Mouse (Mus musculus) urinary bladder, adult 2 months (tissue): ENCODE data around the gene Nt5c1b. TPM values are rescaled to one million over a fixed set of nuclear protein-coding genes. Genes with fewer than 3 reads are reported as not detected.
A peak's percentile ranks its signal among the peaks of the same experiment; 100 is the strongest.

Experiments used
- DNase-seq: peaks from one replicate; pipeline ENCODE4 v3.0.0; 2022; ENCODE audit warnings: low spot score
- polyA plus RNA-seq: library from polyadenylated mRNA; depleted of rRNA; stranded (reverse); fragments of >200 nt; gene quantifications from 2 replicates; pipeline ENCODE4 v1.2.3, GENCODE M21; 2012; rRNA removed

The Nt5c1b gene
- polyA plus RNA-seq = not detected in 2 replicates

DNA sequence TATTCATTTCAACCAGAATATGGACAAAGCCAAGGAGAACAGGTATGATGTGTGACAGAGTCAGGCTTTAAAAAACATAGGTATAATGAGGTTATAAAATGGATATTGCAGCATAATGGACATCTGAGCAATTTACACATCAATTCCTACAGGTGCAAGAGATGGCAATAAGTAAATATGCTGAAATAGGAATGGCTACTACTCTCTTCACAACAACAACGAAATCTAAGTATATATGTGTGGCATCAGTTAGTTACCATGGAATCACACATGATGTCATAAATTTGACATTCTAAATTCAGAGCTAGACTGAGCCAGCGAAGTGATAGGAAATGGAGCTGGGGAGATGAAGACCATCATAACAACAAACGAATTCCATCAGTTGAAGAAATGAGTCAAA lies at the start of gene Nt5c1b:
Gene Nt5c1b (plus strand): TSS at position 301 of the 400 bp plus-strand sequence.
- DNase-seq = no peak

- no peak for DNase-seq
Measured at GRCm38 (mm10) chr12:10327651-10328050, 42.1 kb upstream of the Nt5c1b start.

- DNase-seq = no peak
Measured at GRCm38 (mm10) chr12:10329460-10329859, 40.3 kb upstream of the Nt5c1b start.

DNA sequence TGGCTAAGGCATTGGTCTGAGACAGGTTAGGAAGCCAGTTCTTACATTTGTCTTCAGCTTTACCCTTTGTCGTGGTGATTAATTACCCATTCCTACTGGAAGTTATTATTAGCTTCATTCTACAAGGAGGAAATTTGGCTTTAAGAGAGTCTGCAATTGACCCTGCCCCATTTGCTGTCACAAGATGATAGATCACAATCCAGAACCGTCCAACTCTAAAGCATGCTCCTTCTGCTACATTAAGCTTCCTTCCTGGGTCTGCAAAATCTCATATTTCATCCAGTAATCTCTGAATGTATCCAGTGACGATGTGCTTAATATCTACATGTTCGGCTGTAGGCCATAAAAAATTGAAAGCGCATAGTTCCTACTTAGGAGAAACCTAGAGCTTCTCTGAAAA lies 29.2 kb upstream of the Nt5c1b start:
- no peak for DNase-seq

DNA sequence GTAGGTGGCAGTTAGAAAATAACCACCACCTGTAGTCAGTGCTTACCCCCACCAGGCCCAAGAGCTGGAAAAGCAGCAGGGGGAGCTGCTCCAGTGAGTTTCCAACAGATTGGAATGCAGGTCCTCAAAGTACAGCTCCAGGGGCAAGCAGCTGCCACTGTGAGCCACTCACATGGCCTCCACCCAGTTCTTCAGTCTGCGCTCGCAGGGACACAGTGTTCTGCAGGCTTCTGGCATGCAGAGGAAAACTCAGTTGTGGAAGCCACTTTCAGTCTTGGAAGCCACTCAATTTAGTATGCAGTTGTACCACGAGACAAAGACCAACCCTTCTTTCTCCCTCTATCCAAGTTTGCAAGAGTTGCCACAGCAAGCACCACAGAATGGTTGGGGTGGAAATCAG lies 19.1 kb upstream of the Nt5c1b start:
- DNase-seq = no peak

DNA sequence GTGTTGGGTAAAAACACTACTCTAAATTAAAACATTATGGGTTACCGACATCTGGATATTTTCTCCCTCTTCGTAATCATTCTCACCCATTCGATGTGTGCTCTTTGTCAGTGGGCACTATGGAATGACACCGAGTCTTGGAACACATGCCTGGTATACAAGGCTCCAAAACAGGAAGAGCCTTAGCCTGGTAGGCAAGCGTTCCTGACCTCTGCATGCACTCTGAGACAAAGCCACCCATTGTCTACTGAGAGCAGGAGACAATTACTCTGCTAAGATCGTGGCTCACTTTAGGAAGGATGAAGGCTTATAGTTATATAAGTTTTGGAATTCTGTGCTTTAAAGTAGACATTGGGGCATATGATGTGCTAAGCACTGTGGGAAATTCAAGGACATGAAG lies 12.0 kb upstream of the Nt5c1b start:
- DNase-seq = no peak

DNA sequence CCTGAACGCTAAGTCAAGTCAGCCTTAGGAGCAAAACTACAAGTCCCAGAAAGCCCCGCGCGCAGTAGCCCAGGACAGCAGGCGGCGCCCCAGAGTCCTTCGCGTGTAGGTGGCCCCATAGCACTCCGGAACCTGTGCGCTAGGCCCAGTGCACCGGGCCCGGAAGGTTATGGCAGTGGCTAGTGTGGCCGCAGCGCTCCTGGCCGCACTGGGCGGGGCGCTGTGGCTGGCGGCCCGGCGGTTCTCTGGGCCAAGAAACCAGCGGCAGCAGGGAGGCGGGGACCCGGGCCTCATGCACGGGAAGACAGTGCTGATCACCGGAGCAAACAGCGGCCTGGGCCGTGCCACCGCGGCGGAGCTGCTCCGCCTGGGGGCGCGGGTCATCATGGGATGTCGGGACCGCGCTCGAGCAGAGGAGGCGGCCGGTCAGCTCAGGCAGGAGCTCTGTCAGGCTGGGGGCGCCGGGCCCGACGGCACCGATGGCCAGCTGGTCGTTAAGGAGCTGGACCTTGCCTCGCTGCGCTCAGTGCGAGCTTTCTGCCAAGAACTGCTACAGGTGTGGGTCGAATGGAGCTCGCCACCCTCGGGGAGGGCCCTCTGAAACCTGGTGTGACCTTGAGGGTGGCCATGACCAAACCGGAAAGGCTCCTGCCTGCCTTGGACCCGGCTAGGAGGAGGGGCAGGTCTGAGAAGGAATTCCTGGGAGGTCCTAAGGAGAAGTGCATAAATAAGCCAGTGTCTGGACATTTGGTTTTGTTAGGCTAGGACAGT lies 21.1 kb downstream of the Nt5c1b start, which contains the start of gene Rdh14:
Gene Rdh14 (plus strand): TSS at position 102 of the 771 bp plus-strand sequence.
- peak; percentile 96 for DNase-seq

- no peak for DNase-seq
Measured at GRCm38 (mm10) chr12:10400788-10401187, 31.0 kb downstream of the Nt5c1b start.

- DNase-seq = no peak
Measured at GRCm38 (mm10) chr12:10402421-10403115, 32.8 kb downstream of the Nt5c1b start.

DNA sequence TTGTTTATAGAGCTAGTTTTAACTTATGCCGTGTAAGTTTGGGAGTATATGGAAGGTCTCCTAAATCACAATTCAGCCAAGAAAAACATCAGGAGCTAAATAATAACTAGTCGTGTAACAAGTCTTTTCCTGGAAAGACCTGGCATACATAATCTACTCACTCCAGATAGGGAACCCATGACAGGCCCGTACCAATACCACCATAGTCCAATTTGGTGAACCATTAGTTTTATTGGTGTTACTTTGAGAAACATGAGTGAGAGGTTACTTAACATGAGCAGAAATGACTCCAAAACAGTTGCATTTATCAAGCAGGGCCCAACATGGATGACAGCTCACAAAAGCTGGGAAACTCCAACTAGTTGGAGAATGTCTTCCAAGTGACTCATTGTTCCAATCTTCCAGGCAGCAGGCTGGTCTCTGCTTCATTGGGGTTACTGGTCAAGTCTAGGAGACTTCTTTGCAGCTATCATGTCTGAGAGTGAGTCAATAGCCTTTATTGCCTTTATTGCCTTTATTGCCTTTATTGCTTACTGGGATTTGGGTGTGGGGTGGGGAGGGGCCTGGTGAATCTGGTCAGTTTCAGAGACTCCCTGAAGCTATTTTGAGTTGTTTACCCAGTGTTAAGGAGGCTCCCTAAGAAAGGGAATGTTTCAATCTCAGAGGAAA lies 40.9 kb downstream of the Nt5c1b start:
- no peak for DNase-seq

GRCm38 (mm10) chr12:10411453-10411852 lies 41.7 kb downstream of the Nt5c1b start:
- no peak for DNase-seq

GRCm38 (mm10) chr12:10422347-10422746 lies 52.6 kb downstream of the Nt5c1b start:
- no peak for DNase-seq

- no peak for DNase-seq
Measured at GRCm38 (mm10) chr12:10425982-10426863, 56.5 kb downstream of the Nt5c1b start.

- DNase-seq = no peak
Measured at GRCm38 (mm10) chr12:10430999-10431398, 61.2 kb downstream of the Nt5c1b start.

DNA sequence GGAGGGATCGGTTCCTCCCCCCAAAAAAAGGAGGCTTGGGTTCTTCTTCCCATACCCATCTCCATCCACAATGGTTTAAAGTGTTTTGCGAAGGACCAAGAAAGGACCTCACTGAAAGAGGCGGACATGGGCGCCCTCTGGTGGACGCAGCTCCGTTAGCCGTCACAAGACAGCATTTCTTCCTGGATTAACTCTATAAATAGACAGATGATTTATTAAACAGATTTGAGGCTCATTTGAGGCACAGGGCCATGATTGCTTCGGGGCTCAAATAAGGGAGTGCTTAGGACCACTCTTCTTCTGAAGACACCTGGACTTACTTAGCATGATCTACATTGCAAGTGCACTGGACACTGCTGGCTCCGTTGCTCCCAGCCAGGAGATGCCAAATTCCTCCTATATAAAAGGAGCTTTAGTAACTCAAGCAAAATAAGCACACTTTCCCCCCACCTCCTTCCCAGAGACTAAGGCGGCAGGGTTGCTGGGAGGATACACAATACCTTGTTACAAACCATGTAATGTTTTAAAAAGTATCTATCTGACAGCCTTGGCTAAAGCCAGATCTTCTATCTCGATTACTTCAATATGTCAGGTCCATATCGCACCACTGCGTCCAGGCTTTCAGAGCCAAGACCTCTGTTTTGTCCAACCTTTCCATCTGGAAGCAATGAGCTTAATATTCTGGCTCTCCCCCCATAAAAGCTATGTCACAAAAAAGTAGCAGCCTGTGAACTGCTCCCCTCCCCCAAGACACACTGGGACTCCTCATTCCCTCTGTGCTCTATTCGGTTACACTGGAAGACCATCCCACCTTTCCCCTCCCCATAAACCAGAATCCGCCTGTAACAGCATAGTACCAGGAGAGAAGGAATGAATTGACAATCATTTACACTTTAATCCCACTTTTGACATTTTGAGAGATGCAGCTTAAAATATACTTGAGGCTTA lies 68.6 kb downstream of the Nt5c1b start:
- DNase-seq = peak; percentile 68

Other genes with a start within 250 kb of the Nt5c1b start
- 36.5 and 39.5 TPM in 2 replicates for gene Rdh14, start 20.8 kb downstream of the Nt5c1b start, polyA plus RNA-seq